Mouse (Mus musculus) cerebellum, postnatal 25 days (tissue): Measurements from ENCODE around the gene Pwp2.

Source experiments
- DNase-seq, 2 experiments: peaks; one replicate each; pipeline ENCODE4 v3.0.0; 2021; ENCODE audit warnings: mixed read lengths in 2 of 2

Pwp2 gene

GRCm38 (mm10) chr10:78170445-78170844 is 14.5 kb downstream of the Pwp2 start:
- no peak for DNase-seq

DNA sequence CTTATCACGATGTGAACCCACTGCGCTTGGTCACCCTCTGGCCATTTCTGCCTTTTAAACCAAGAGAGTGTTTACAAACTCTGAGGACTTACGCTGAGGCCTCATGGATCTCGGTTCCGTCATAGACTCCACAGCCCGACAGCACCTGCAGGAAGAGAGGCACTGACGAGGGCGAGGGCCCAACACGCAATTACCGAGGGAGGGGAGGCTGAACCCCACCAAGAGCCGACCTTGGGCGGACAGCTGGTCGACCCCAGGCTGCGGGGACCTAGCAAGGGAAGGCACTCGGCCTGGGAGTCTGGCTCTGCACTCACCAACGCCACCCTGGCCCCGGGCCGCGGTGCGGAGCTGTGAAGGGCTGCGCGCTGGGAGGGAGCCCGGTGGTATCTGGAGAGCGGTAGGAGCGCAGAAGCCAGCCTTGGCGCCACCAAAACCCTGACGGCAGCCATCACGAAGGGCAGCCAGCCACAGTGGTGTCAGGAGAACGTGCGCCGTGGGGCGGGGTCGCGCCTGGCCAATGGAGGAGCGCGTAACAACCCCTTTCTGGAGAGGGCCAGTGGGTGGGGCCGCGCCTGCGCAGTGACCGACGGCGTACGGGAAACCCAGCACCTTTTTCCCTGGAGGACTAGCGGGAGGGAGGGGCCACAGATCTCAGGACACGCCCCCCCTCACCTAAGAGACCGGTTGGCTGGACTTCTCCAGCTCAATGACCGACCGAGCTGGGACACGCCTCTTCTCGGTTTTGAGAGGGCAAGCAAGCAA is 15.5 kb downstream of the Pwp2 start, which contains the start of gene D10Jhu81e:
D10Jhu81e (minus strand) TSS at position 502 of the 762 bp plus-strand sequence.
- peak; percentile 100 for DNase-seq

- DNase-seq, result no peak
Measured at GRCm38 (mm10) chr10:78168792-78169191, 16.2 kb downstream of the Pwp2 start.

DNA sequence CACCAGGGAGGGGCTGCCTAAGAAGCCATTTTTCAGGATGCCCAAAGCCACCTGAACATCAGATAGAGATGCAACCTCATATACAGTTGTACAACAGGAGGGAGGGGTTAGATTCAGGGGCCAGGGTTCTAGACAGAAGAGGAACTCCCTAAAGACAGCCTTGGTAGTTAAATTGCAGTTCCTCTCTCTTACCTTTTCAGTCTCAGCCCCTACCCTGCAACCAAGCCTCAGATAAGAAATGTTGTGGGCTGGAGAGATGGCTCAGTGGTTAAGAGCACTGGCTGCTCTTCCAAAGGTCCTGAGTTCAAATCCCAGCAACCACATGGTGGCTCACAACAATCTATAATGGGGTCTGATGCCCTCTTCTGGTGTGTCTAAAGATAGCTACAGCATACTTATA is 17.2 kb downstream of the Pwp2 start:
- no peak for DNase-seq

DNA sequence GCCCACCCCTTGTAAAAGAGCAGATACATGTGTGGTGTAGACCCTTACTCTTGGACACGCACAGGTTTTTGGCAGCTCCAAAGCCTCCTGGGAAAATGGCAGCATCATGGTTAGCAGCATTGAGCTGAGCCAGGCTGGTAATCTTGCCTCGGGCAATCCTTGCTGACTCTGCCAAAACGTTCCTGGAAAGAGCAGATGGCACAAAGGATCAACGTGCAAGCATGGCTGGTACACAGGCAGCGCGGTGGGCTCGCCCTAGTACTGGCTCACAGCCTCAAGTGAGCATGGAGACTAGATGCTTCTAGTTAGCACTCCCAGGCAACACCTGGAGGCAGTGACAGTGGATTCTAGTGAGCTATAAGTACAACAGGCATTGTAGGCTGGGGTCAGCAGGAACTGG is 17.6 kb downstream of the Pwp2 start:
- DNase-seq, result peak; percentile 62 to 69

DNA sequence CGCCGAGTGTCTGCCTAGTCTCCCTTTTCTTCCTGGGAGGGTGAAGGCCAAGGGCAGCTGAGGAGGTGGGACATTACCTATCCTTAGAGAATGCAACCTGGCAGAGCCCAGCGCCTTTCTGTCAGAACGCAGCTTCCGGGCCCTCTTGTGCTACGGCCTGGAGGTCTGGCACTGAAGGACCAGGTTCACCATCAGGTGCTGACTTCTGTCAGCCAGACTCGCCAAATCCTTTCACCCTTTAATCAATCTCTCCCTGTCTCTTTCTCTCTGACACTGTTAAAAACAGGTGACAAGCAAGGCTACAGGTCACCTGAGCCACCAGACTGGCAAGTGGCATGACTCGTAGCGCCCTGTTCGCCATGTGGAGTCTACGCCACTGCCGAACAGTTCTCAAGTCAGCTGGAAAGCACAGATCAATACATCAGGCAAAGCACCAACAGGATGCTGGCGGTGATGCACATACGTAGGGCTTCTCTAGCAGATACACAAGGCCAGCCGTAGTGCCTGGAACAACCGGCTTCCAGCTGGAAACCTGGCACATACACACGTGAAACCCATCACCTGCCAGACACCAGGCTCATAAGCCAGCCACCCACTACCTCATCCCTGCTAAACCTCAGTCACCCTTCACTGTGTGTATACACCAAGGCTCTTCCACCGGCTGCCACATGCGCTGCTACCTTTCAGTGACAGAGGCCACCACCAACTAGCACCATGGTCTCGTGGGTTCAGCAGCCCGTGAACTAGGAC is 19.5 kb downstream of the Pwp2 start:
- DNase-seq, result peak; percentile 55 to 56

DNA sequence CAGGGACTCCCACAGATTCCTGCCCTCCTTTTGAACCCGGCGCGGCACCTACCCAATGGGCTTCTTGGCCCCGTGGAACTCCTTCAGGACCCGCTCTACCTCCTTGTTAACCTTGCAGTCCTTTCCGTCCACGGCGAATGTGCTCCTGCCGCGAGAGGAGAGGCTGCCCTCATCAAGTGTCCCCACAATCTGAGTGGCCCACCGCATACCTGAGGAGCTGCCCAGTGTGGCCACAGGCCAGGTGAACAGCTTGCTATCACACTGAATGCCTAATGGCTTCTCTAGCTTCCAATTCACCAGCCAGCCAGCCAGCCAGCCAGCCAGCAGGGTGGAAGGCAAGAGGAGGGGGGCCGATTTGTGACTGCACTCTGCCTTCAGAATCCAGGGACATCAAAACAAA is 20.2 kb downstream of the Pwp2 start:
- peak; percentile 83 to 87 for DNase-seq

- DNase-seq, result peak; percentile 71 to 83
Measured at GRCm38 (mm10) chr10:78163923-78164322, 21.0 kb downstream of the Pwp2 start.

DNA sequence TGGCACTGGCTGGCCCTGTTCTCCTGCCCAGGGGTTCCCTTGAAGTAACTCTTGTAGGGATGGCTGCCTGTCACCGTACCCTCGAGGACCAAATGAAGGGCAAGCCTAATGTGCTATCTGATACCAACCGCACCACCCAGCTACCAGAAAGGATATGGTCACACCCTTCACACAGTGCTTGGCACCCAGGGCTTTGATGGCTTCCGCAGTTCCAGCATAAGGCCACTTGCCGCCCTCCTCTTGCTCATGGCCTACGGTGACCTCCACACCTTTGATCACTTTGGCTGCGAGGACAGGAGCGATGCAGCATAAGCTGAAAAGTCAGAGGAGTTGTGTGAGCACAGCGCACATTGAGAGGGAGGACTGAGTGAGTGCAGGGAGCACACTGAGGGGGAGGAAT is 21.7 kb downstream of the Pwp2 start:
- DNase-seq, result no peak

DNA sequence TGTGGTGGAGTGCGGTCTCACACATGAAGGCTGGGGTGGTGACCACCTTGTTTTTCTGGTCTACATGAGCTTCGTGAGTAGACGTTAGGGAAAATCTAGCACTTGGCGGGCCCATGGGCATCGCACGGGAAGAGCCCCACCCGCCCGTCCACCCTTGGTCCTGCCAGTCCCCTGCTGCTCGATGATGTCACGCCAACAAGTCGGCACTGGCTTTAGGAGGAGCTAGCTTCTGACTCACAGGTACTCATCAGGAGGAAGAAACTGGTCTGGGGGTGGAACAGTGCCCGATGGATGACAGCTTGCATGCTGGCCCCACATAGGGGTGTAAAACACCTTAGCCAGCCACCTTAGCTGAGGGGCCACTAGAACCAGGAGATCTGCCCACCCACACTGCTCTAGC is 22.3 kb downstream of the Pwp2 start:
- DNase-seq, result no peak

GRCm38 (mm10) chr10:78161096-78161495 is 23.9 kb downstream of the Pwp2 start:
- DNase-seq, result no peak

- DNase-seq, result no peak
Measured at GRCm38 (mm10) chr10:78160369-78161095, 24.4 kb downstream of the Pwp2 start.

DNA sequence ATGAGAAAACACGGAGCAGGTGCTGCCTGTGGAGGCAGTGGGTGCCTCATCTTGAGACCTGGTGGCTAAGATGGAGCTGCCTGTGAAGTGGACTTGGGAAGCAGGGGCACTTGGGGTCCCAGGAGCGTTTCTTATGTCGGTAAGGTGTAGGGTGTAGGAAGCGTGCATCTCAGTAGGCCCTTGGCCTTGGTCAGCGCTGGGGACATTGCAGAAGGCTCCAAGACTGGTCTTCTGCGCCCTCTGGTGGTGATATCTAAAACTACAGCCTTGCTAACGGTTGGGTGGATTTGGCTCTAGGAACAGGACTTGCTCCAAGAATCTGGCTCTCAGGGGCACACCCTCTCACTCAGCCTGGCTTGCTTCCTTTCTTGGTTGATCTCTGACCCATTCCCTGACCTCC is 25.0 kb downstream of the Pwp2 start:
- peak; percentile 84 to 91 for DNase-seq

DNA sequence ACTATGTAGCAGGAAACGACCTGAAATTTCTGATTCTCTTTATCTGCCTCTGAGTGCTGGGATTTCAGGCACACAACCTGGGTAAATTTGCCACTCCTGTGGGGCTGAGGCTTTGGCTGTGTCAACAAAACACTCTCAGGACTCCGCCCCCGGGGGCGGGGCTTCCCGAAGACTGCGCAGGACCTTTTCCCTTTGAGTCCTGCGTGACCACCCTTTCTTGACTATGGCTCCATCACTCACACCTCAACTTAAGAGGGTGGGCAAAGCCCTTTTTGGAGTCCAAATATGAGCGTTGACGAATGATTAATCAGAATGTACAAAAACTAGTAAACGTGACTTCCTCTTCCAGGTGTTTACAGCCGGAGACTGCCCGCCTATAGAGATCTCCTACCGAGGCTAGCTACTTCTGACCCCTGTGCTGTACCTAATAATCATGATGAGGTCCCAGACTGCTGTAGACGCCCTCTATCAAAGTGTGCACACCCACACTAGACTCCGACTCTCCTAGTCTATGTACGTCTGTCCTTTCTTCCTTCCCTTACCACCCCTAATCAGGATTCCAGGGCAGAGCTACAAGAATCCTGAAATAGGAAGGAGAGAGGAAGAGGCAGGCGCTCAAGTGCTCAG is 25.6 kb downstream of the Pwp2 start:
- DNase-seq, result peak; percentile 51 to 77

GRCm38 (mm10) chr10:78158041-78158440 is 26.9 kb downstream of the Pwp2 start:
- DNase-seq, result no peak

DNA sequence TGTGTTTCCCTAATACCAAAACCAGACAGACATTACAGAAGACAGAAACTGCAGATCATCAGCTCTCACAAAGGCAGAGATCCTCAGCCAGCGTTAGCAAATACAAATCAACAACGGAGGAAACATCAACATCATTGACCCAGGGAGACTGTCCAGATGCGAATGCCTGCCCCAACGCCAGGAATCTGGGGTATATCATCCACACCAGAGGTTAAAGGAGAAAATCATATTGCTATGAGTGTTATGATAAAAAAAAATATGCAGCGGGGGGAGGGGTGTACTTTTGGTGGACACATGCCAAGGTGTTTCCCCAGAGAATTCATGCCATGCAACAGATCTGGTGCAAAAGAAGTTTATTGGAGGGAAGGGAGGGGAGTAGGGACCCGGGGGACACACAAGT is 28.0 kb downstream of the Pwp2 start:
- no peak for DNase-seq

DNA sequence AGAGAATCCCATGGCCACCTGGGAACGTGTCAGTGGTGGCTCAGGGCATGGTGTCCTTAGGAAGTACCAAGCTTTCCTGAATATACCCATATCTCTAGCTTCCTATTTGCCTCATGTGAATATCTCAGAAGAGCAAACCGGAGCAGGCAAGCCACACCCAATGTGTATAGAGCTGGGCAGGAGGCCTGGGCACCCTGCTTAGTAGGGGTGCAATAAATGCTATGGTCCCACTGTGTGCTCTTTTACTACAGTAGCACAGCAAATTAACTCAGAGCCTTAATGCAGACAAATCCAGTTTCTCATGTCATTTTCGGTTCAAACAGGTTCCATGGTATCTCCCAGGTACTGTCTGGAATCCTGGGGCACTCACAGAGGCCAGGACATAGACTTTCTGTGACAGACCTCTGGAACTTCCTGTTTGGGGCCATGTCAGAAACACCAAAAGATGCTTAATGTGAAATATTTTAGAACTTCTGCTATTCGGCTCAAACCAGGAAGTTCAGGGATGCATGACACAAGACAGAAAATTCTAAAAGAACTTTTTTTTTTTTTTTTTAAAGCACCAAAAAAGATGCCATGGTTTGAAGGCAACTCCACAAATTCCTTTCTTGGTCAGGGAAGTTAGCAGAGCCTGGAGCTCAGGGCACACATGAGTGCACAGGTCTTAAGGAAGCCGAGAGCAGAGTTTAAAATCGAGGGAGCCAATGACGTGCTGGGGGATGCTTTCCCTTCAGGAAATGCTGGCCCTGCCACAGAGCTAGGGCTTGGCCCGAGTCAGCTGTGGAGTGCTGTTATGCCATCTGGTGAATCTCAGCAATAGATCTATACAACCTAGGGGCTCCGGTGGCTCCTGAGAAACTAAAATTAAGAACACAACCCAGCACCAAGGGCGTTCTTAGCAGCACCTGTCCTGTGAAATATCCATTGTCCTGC is 35.8 kb downstream of the Pwp2 start:
- DNase-seq, result no peak

DNA sequence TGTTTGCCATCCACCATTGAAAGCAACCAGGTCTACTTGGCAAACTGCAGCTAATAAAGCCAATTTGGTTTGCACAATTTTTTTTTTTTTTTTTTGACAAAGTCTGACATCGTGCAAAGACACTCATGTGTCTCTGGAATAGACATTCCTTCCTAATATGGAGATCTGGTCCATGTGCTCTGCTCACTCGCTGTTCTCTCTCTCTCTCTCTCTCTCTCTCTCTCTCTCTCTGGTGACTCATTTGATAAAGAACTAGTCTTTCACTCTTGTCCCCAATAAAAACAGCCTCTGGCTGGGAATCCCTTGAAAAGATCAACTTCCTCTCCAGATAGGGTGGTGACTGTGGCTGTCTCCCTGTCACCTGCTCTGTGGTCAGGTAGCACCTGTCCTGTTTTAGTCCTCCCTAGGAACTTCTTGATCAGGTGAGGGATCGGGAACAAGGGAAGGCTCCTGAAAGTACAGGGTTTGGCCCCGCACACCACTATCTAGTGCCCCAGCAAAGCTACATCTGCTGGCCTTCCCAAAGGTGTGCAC is 37.0 kb downstream of the Pwp2 start:
- no peak for DNase-seq

DNA sequence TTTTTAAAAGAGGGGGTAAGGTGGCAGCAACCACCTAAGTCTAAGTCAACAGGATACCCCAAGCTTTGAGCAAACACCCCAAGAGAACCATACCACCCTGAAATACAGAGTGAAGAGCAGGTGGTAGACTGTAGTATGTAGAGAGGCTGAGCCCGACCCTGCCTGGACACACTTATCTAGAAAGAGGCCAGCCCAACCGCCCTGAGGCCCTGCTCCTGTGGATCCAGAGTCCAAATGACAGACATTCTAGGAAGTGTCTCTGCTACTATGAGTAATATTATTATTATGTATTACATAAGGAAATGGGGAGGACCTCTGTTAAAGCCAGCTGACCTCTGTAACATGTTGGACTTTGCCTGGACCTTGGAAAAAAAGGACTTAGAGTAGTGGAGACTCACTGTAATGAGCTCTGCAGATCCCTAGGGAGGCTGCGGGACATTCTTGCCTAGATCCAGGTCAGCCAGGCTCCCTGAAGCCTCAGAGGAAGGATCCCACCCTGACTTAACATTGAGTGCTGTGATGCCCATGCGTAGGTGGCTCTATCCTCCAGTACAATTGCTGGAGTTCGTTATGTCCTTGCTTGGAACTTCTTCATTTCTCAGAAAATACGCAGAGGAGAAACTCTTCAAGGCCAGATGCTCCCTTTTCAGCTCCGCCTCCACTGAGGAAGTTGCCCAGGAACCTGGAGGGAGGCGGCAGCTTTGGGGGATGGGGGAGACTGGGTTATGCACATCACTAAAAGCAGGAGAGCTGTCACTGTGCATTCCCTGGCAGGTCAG is 41.0 kb downstream of the Pwp2 start:
- no peak for DNase-seq

DNA sequence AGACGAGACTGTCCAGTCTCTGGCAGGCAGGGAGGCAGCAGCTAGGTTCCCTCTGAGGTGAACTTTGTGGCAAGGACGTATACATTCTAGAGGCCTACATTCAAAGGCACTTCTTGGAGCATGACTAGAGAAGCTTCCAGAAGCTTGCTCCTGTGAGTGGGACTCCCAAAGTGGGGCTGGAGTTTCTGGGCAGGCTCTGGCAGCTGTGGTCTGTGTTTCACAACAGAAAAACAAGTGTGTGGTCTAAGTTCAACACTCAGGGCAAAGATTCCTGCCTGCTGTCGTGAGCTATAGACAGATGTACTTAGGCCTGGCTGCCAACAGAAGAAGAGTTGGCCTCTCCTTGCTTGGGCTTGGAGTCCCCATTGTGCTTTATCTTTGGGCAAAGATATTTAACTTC is 44.1 kb downstream of the Pwp2 start:
- DNase-seq, result no peak

GRCm38 (mm10) chr10:78140251-78140600 is 44.7 kb downstream of the Pwp2 start:
- DNase-seq, result no peak
